Comparison of ENCODE assay signal across 8 mouse cellular contexts in genomic region chr7:127745251-127745651, GRCm38 (mm10). TPM values are rescaled to one million over a fixed set of nuclear protein-coding genes. Genes with fewer than 3 reads are reported as not detected.
A peak's percentile ranks its signal among the peaks of the same experiment; 100 is the strongest.
DNase-seq lines count a peak whose midpoint lies in the region; ATAC-seq and TF ChIP-seq lines count a peak whose summit lies in the region.

No protein-coding gene starts in this region.

- H3K27me3 ChIP-seq in hindbrain, embryonic 10.5 days (ENCODE audit: insufficient read depth, poor library complexity, severe bottlenecking), result no peaks in the 10 kb centered on the region
- H3K27me3 ChIP-seq in lung, postnatal 0 days (replicated peaks; ENCODE audit: insufficient read depth, low read length), result no peaks in the 10 kb centered on the region

- peak overlapping the region; percentile 98 for H3K27ac ChIP-seq in hindbrain, embryonic 10.5 days
- H3K27ac ChIP-seq in lung, postnatal 0 days (ENCODE audit: low read length), result peak overlapping the region; percentile 66

- no peak; the same call in 1 of the 2 replicates for TF ChIP-seq EP300 in lung, postnatal 0 days (IDR thresholded peaks at IDR 0.05)

- peaks cover 28% of the 10 kb centered on the region for H3K36me3 ChIP-seq in hindbrain, embryonic 10.5 days
- H3K36me3 ChIP-seq in lung, postnatal 0 days (ENCODE audit: insufficient read depth, low read length), result no peaks in the 10 kb centered on the region; the same call in 1 of the 2 replicates

- peaks cover 37% of the 10 kb centered on the region for H3K4me1 ChIP-seq in hindbrain, embryonic 10.5 days (replicated peaks)
- H3K4me1 ChIP-seq in lung, postnatal 0 days (ENCODE audit: insufficient read depth, low read depth, low read length), result no peaks in the 10 kb centered on the region

- H3K9ac ChIP-seq in lung, postnatal 0 days (replicated peaks; ENCODE audit: low read depth), result no peak overlapping the region

- no peaks in the 10 kb centered on the region for H3K9me3 ChIP-seq in hindbrain, embryonic 10.5 days
- H3K9me3 ChIP-seq in lung, postnatal 0 days (ENCODE audit: low read length), result no peaks in the 10 kb centered on the region

- TF ChIP-seq CTCF in lung, postnatal 0 days (IDR thresholded peaks at IDR 0.05), result 0 out of 2 replicates have a peak, but pooled peaks have one; percentile 18

- under 1% methylated on average over 19 of the region's 19 CpGs for WGBS in hindbrain, embryonic 10.5 days
- WGBS in lung, postnatal 0 days, result under 1% methylated on average over 19 of the region's 19 CpGs

- peak; percentile 78 for ATAC-seq in frontal cortex, adult (ENCODE audit: low TSS enrichment)
- peak; percentile 86 for ATAC-seq in lung, postnatal 0 days

- peak overlapping the region; percentile 98 for H3K4me2 ChIP-seq in lung, postnatal 0 days (replicated peaks; ENCODE audit: low read depth, low read length)

- peak; percentile 98 for DNase-seq in Muller cell, postnatal 12 days (ENCODE audit: inconsistent ontology term)
- peak; percentile 98 for DNase-seq in cerebellum, adult 9-10 months
- peak; percentile 94 for DNase-seq in hindbrain, embryonic 10.5 days (ENCODE audit: low spot score)
- DNase-seq in layer of hippocampus, adult 9-11 months, result peak; percentile 99
- DNase-seq in lung, postnatal 0 days (ENCODE audit: low spot score), result peak; percentile 99
- DNase-seq in ovary, postnatal 14 days (ENCODE audit: low spot score), result peak; percentile 78
- peak; percentile 91 for DNase-seq in thymus, postnatal 14 days

- peak overlapping the region; percentile 94 for H3K4me3 ChIP-seq in hindbrain, embryonic 10.5 days
- peak overlapping the region; percentile 59 for H3K4me3 ChIP-seq in lung, postnatal 0 days (ENCODE audit: low read depth, low read length)

RNA-seq across cellular contexts. Expression of gene Fbxl19, which starts 0.9 kb away (rescaled TPM):
- polyA plus RNA-seq in hindbrain, embryonic 10.5 days (2016; fragmentation: Nextera tagmentation; extraction: Ambion mirVana), result 8.6 and 8.9 TPM in 2 replicates
- 1.6 TPM in 2 replicates for polyA plus RNA-seq in lung, postnatal 0 days (2015; fragmentation: Nextera tagmentation; extraction: Ambion mirVana)

RNA-seq across cellular contexts. Expression of gene Ctf2, which starts 13.3 kb away (rescaled TPM):
- polyA plus RNA-seq in hindbrain, embryonic 10.5 days (2016; fragmentation: Nextera tagmentation; extraction: Ambion mirVana), result 0.26 and 0.37 TPM in 2 replicates
- polyA plus RNA-seq in lung, postnatal 0 days (2015; fragmentation: Nextera tagmentation; extraction: Ambion mirVana), result 0.07 and 0.08 TPM in 2 replicates

RNA-seq across cellular contexts. Expression of gene Orai3, which starts 24.4 kb away (rescaled TPM):
- polyA plus RNA-seq in hindbrain, embryonic 10.5 days (2016; fragmentation: Nextera tagmentation; extraction: Ambion mirVana), result 10.3 and 11.9 TPM in 2 replicates
- 38.5 and 42.8 TPM in 2 replicates for polyA plus RNA-seq in lung, postnatal 0 days (2015; fragmentation: Nextera tagmentation; extraction: Ambion mirVana)

RNA-seq across cellular contexts. Expression of gene Setd1a, which starts 31.2 kb away (rescaled TPM):
- polyA plus RNA-seq in hindbrain, embryonic 10.5 days (2016; fragmentation: Nextera tagmentation; extraction: Ambion mirVana), result 16.5 and 18.7 TPM in 2 replicates
- 10.5 and 11.0 TPM in 2 replicates for polyA plus RNA-seq in lung, postnatal 0 days (2015; fragmentation: Nextera tagmentation; extraction: Ambion mirVana)

RNA-seq across cellular contexts. Expression of gene Ctf1, which starts 32.7 kb away (rescaled TPM):
- polyA plus RNA-seq in hindbrain, embryonic 10.5 days (2016; fragmentation: Nextera tagmentation; extraction: Ambion mirVana), result 5.1 and 5.8 TPM in 2 replicates
- polyA plus RNA-seq in lung, postnatal 0 days (2015; fragmentation: Nextera tagmentation; extraction: Ambion mirVana), result 9.9 and 10.4 TPM in 2 replicates

Comparison
In these comparisons a context has a peak if more than half of its experiments do, and no peak if none do; other contexts are left out.
1. Peak in every context shown above with its lines: DNase-seq, ATAC-seq, H3K4me3 ChIP-seq and H3K27ac ChIP-seq.